Mouse (Mus musculus): ENCODE results near the gene Cyth3.

GRCm38 (mm10) chr5:143581874-143582273 lies 40.4 kb upstream of the Cyth3 start:
- TF ChIP-seq CTCF (IDR thresholded peaks at IDR 0.05; ENCODE audit: borderline replicate concordance, insufficient read depth, low read depth, low read length) = no peak
- no peak for TF ChIP-seq POLR2A (IDR thresholded peaks at IDR 0.05; ENCODE audit: borderline replicate concordance, insufficient read depth, low read length)

Measured in cerebellum, adult 2 months (tissue).